Mouse (Mus musculus) lung, embryonic 14.5 days (tissue): Measurements from ENCODE around the gene Dnah9. TPM values are rescaled to one million over a fixed set of nuclear protein-coding genes. Genes with fewer than 3 reads are reported as not detected.

Source experiments
- ATAC-seq: fragments of 200-750 bp; cut with Nextera tagmentation; 2 replicates; pipeline ENCODE4 v1.8.0; 2017; ENCODE audit warnings: mild to moderate bottlenecking, moderate TSS enrichment, moderate library complexity; ENCODE audit not compliant: insufficient read depth
- DNase-seq: peaks from one replicate; pipeline ENCODE4 v3.0.0-alpha.2; 2015
- H3K27ac ChIP-seq: fragments of 300-500 bp; sonication (generic); 2 replicates; pipeline ENCODE4 v1.5.1; 2014; ENCODE audit warnings: low read depth, mild to moderate bottlenecking, moderate library complexity
- H3K27me3 ChIP-seq: fragments of 300-500 bp; sonication (generic); 2 replicates; pipeline ENCODE4 v1.6.1; 2014; ENCODE audit warnings: low read length, control low read depth; ENCODE audit not compliant: insufficient read depth
- H3K36me3 ChIP-seq: fragments of 300-500 bp; sonication (generic); 2 replicates; pipeline ENCODE4 v1.6.1; 2014; ENCODE audit warnings: control low read depth; ENCODE audit not compliant: insufficient read depth
- H3K4me1 ChIP-seq: fragments of 300-500 bp; sonication (generic); 2 replicates; pipeline ENCODE4 v1.6.1; 2014; ENCODE audit warnings: antibody characterized with exemption, control low read depth; ENCODE audit not compliant: insufficient read depth
- H3K4me2 ChIP-seq: fragments of 300-500 bp; sonication (generic); 2 replicates; pipeline ENCODE4 v1.6.1; 2014; ENCODE audit warnings: mild to moderate bottlenecking
- H3K4me3 ChIP-seq: fragments of 300-500 bp; sonication (generic); 2 replicates; pipeline ENCODE4 v1.5.1; 2014; ENCODE audit warnings: low read depth, low read length
- H3K9ac ChIP-seq: fragments of 300-500 bp; sonication (generic); 2 replicates; pipeline ENCODE4 v1.6.1; 2014
- H3K9me3 ChIP-seq: fragments of 300-500 bp; sonication (generic); 2 replicates; pipeline ENCODE4 v1.6.1; 2016; ENCODE audit warnings: low read depth, low read length, control low read depth
- CTCF ChIP-seq: IDR thresholded peaks from 2 replicates; pipeline ENCODE4 v1.5.1; 2016; ENCODE audit warnings: antibody characterized with exemption, low read depth
- WGBS: fragments of 180-500 bp; shearing (Covaris S2); extraction: QIAGEN DNeasy Blood & Tissue Kit; methylation state at CpG from one replicate; pipeline ENCODE4 v1.1.7; 2014; 5-methylcytosine and 5-hydroxymethylcytosine counted together
- polyA plus RNA-seq: library from polyadenylated mRNA; unstranded; fragments of >200 nt; fragmentation: Nextera tagmentation; extraction: Ambion mirVana; gene quantifications from 2 replicates; pipeline ENCODE4 v1.2.1, GENCODE M21; 2014

Gene Dnah9
- polyA plus RNA-seq, 1 experiment from 2014 or later = 0.16 TPM

- ATAC-seq = no peak
- no peak overlapping the region for H3K4me3 ChIP-seq
- no peak overlapping the region for H3K9ac ChIP-seq
- TF ChIP-seq CTCF = no peak
- no peak overlapping the region for H3K4me2 ChIP-seq
- no peaks in the 10 kb centered on the region for H3K36me3 ChIP-seq
- WGBS = 55% methylated on average over 4 of the region's 4 CpGs
- H3K27ac ChIP-seq = no peak overlapping the region
- H3K27me3 ChIP-seq = no peaks in the 10 kb centered on the region
- H3K9me3 ChIP-seq = no peaks in the 10 kb centered on the region
- DNase-seq = peak; percentile 1
- H3K4me1 ChIP-seq = no peaks in the 10 kb centered on the region
Measured at GRCm38 (mm10) chr11:65930359-65930758, 238.0 kb downstream of the Dnah9 start.

- no peak for ATAC-seq
- no peak for TF ChIP-seq CTCF
- Histone ChIP-seq H3K27ac (no peak overlapping the region), H3K4me3 (no peak overlapping the region), H3K9me3 (no peaks in the 10 kb centered on the region), H3K27me3 (no peaks in the 10 kb centered on the region), H3K4me1 (no peaks in the 10 kb centered on the region), H3K36me3 (no peaks in the 10 kb centered on the region), H3K9ac (no peak overlapping the region), H3K4me2 (no peak overlapping the region)
- 20% methylated on average over 1 of the region's 1 CpGs for WGBS
- no peak for DNase-seq
Measured at GRCm38 (mm10) chr11:65927962-65928361, 240.4 kb downstream of the Dnah9 start.

- Histone ChIP-seq H3K27ac (no peak overlapping the region), H3K9me3 (no peaks in the 10 kb centered on the region), H3K4me2 (no peak overlapping the region), H3K36me3 (no peaks in the 10 kb centered on the region), H3K9ac (no peak overlapping the region), H3K4me3 (no peak overlapping the region), H3K27me3 (no peaks in the 10 kb centered on the region), H3K4me1 (no peaks in the 10 kb centered on the region)
- peak; percentile 34; the same call in 1 of the 2 replicates for TF ChIP-seq CTCF
- 44% methylated on average over 10 of the region's 10 CpGs for WGBS
- DNase-seq (peak; percentile 12), ATAC-seq (no peak)
Measured at GRCm38 (mm10) chr11:65918480-65919236, 249.7 kb downstream of the Dnah9 start.

GRCm38 (mm10) chr11:65909195-65909594 is 259.2 kb downstream of the Dnah9 start:
- H3K4me3 ChIP-seq = no peak overlapping the region
- H3K4me1 ChIP-seq = no peaks in the 10 kb centered on the region
- no peaks in the 10 kb centered on the region for H3K36me3 ChIP-seq
- no peak overlapping the region for H3K27ac ChIP-seq
- no peaks in the 10 kb centered on the region for H3K9me3 ChIP-seq
- TF ChIP-seq CTCF = no peak
- H3K4me2 ChIP-seq = no peak overlapping the region
- H3K9ac ChIP-seq = no peak overlapping the region
- 64% methylated on average over 4 of the region's 4 CpGs for WGBS
- DNase-seq (no peak), ATAC-seq (no peak)
- no peaks in the 10 kb centered on the region for H3K27me3 ChIP-seq

GRCm38 (mm10) chr11:65905487-65905886 is 262.9 kb downstream of the Dnah9 start:
- no peak overlapping the region for H3K4me3 ChIP-seq
- no peaks in the 10 kb centered on the region for H3K27me3 ChIP-seq
- peak; percentile 50 for TF ChIP-seq CTCF
- H3K27ac ChIP-seq = no peak overlapping the region
- H3K36me3 ChIP-seq = no peaks in the 10 kb centered on the region
- ATAC-seq (no peak), DNase-seq (peak; percentile 67)
- H3K4me2 ChIP-seq = no peak overlapping the region
- H3K4me1 ChIP-seq = no peaks in the 10 kb centered on the region
- 55% methylated on average over 2 of the region's 2 CpGs for WGBS
- H3K9ac ChIP-seq = no peak overlapping the region
- H3K9me3 ChIP-seq = no peaks in the 10 kb centered on the region

- H3K36me3 ChIP-seq = no peaks in the 10 kb centered on the region
- no peaks in the 10 kb centered on the region for H3K27me3 ChIP-seq
Measured at GRCm38 (mm10) chr11:65903944-65904343, 264.4 kb downstream of the Dnah9 start.

GRCm38 (mm10) chr11:65881465-65881864 is 286.9 kb downstream of the Dnah9 start:
- no peak for ATAC-seq

More at GRCm38 (mm10) chr11:65903944-65904343, 264.4 kb downstream of the Dnah9 start:
- no peaks in the 10 kb centered on the region for H3K4me1 ChIP-seq
- H3K9me3 ChIP-seq = no peaks in the 10 kb centered on the region
- H3K4me3 ChIP-seq = no peak overlapping the region
- H3K9ac ChIP-seq = no peak overlapping the region
- DNase-seq (no peak), ATAC-seq (no peak)
- no peak overlapping the region for H3K4me2 ChIP-seq
- TF ChIP-seq CTCF = no peak
- no peak overlapping the region for H3K27ac ChIP-seq
- 62% methylated on average over 2 of the region's 2 CpGs for WGBS

More at GRCm38 (mm10) chr11:65881465-65881864, 286.9 kb downstream of the Dnah9 start:
- Histone ChIP-seq H3K4me1 (no peaks in the 10 kb centered on the region), H3K27me3 (no peaks in the 10 kb centered on the region), H3K4me2 (no peak overlapping the region), H3K36me3 (no peaks in the 10 kb centered on the region), H3K27ac (no peak overlapping the region), H3K4me3 (no peak overlapping the region), H3K9ac (no peak overlapping the region), H3K9me3 (no peaks in the 10 kb centered on the region)
- DNase-seq = no peak
- no peak for TF ChIP-seq CTCF
- WGBS = 80% methylated on average over 2 of the region's 2 CpGs
